Mouse (Mus musculus) bone marrow, adult 2 months (tissue): ENCODE data around the gene Taf1c. TPM values are rescaled to one million over a fixed set of nuclear protein-coding genes. Genes with fewer than 3 reads are reported as not detected.

Experiments used
- H3K27ac ChIP-seq: fragments of 200-500 bp; 2 replicates; pipeline ENCODE4 v1.5.1; 2012; ENCODE audit warnings: low read depth, mild to moderate bottlenecking, control low read depth, inconsistent platforms, low read length; ENCODE audit not compliant: control insufficient read depth, poor library complexity, insufficient read depth
- H3K4me1 ChIP-seq: fragments of 200-500 bp; 2 replicates; pipeline ENCODE4 v1.6.1; 2011; ENCODE audit warnings: low read length; ENCODE audit not compliant: control insufficient read depth, insufficient read depth
- H3K4me3 ChIP-seq: fragments of 200-500 bp; replicated peaks from 2 replicates; pipeline ENCODE3; 2011; ENCODE audit warnings: mild to moderate bottlenecking, low read depth, low read length, control low read depth; ENCODE audit not compliant: control insufficient read depth
- CTCF ChIP-seq: fragments of 200-500 bp; IDR thresholded peaks from 2 replicates; pipeline ENCODE4 v1.5.1; 2011; ENCODE audit warnings: low read length, control low read depth; ENCODE audit not compliant: control insufficient read depth, insufficient read depth
- POLR2A ChIP-seq: fragments of 200-500 bp; IDR thresholded peaks from 2 replicates; pipeline ENCODE4 v1.6.1; 2011; ENCODE audit warnings: low read depth, mild to moderate bottlenecking, control low read depth, low read length, borderline replicate concordance; ENCODE audit not compliant: control insufficient read depth
- WGBS: fragments of 180-500 bp; shearing (Covaris S2); methylation state at CpG from one replicate; pipeline ENCODE4 v1.1.7; 2018; 5-methylcytosine and 5-hydroxymethylcytosine counted together
- polyA plus RNA-seq: library from polyadenylated mRNA; stranded (reverse); fragments of >200 nt; gene quantifications from 2 replicates; pipeline ENCODE4 v1.2.4, GENCODE M21; 2011; ENCODE audit warnings: low replicate concordance; ENCODE audit not compliant: missing spikeins, insufficient read depth, insufficient read length

Taf1c gene
- polyA plus RNA-seq, 1 experiment: 17.6 TPM

GRCm38 (mm10) chr8:119604398-119604803 is 621 bp downstream of the Taf1c start:
- no peak overlapping the region for H3K27ac ChIP-seq
- peak overlapping the region; percentile 86 for H3K4me3 ChIP-seq
- TF ChIP-seq POLR2A (no peak), CTCF (no peak)
- WGBS: 18% methylated on average over 12 of the region's 12 CpGs
- peaks cover 2% of the 10 kb centered on the region; the same call in 1 of the 2 replicates for H3K4me1 ChIP-seq

- Histone ChIP-seq H3K4me3 (no peak overlapping the region), H3K4me1 (peaks cover 2% of the 10 kb centered on the region; the same call in 1 of the 2 replicates), H3K27ac (no peak overlapping the region)
- no peak for TF ChIP-seq POLR2A
- no peak for TF ChIP-seq CTCF
- WGBS: 84% methylated on average over 4 of the region's 4 CpGs
Observed at GRCm38 (mm10) chr8:119603771-119604170, 1.3 kb downstream of the Taf1c start.

- 82% methylated on average over 7 of the region's 7 CpGs for WGBS
- Histone ChIP-seq H3K27ac (no peak overlapping the region), H3K4me1 (no peaks in the 10 kb centered on the region; the same call in 1 of the 2 replicates), H3K4me3 (no peak overlapping the region)
- TF ChIP-seq POLR2A: no peak
- no peak for TF ChIP-seq CTCF
Observed at GRCm38 (mm10) chr8:119591456-119591855, 13.6 kb downstream of the Taf1c start.

- H3K4me1 ChIP-seq: no peaks in the 10 kb centered on the region; the same call in 1 of the 2 replicates
- no peak for TF ChIP-seq CTCF
- WGBS: 71% methylated on average over 14 of the region's 14 CpGs
- H3K4me3 ChIP-seq: no peak overlapping the region
- no peak overlapping the region for H3K27ac ChIP-seq
Observed at GRCm38 (mm10) chr8:119590348-119590747, 14.7 kb downstream of the Taf1c start.

GRCm38 (mm10) chr8:119588844-119589243 is 16.2 kb downstream of the Taf1c start:
- 68% methylated on average over 10 of the region's 10 CpGs for WGBS
- Histone ChIP-seq H3K4me1 (no peaks in the 10 kb centered on the region; the same call in 1 of the 2 replicates), H3K4me3 (no peak overlapping the region), H3K27ac (no peak overlapping the region)
- TF ChIP-seq POLR2A (no peak), CTCF (no peak)

GRCm38 (mm10) chr8:119588321-119588720 is 16.7 kb downstream of the Taf1c start:
- no peak for TF ChIP-seq CTCF
- 70% methylated on average over 4 of the region's 4 CpGs for WGBS
- Histone ChIP-seq H3K27ac (no peak overlapping the region), H3K4me1 (no peaks in the 10 kb centered on the region; the same call in 1 of the 2 replicates), H3K4me3 (no peak overlapping the region)

GRCm38 (mm10) chr8:119585901-119586300 is 19.1 kb downstream of the Taf1c start:
- peak; percentile 35; the same call in 1 of the 2 replicates for TF ChIP-seq POLR2A
- TF ChIP-seq CTCF: no peak
- Histone ChIP-seq H3K27ac (peak overlapping the region; percentile 91), H3K4me3 (peak overlapping the region; percentile 54), H3K4me1 (no peaks in the 10 kb centered on the region; the same call in 1 of the 2 replicates)
- 1% methylated on average over 23 of the region's 24 CpGs for WGBS

GRCm38 (mm10) chr8:119580441-119581161 is 24.4 kb downstream of the Taf1c start:
- TF ChIP-seq POLR2A: no peak
- WGBS: 85% methylated on average over 5 of the region's 5 CpGs
- no peak overlapping the region for H3K27ac ChIP-seq

More at GRCm38 (mm10) chr8:119580441-119581161, 24.4 kb downstream of the Taf1c start:
- H3K4me1 ChIP-seq: no peaks in the 10 kb centered on the region; the same call in 1 of the 2 replicates
- no peak overlapping the region for H3K4me3 ChIP-seq
